Mouse (Mus musculus): ENCODE data around the gene Erc2.

GRCm38 (mm10) chr14:28509441-28510340, 887.5 kb downstream of the Erc2 start:
- no peak for TF ChIP-seq TCF12 (IDR thresholded peaks at IDR 0.05; ENCODE audit: low read depth, low read length)
- TF ChIP-seq CTCF (conservative IDR thresholded peaks at IDR 0.05 in 1 of 2, IDR thresholded peaks at IDR 0.05 in 1 of 2; ENCODE audit: low read depth in 2 of 2, low read length in 2 of 2): no peak
- no peak for TF ChIP-seq MAX (IDR thresholded peaks at IDR 0.05; ENCODE audit: low read length)
- no peak for TF ChIP-seq ZKSCAN1 (IDR thresholded peaks at IDR 0.05; ENCODE audit: borderline replicate concordance, low read depth, low read length)
- TF ChIP-seq MAZ (IDR thresholded peaks at IDR 0.05; ENCODE audit: low read depth, low read length): no peak

Data from CH12.LX (cell line).